Mouse (Mus musculus) erythroblast, adult 5-6 weeks (primary cell): Measurements from ENCODE around the gene Crk. TPM values are rescaled to one million over a fixed set of nuclear protein-coding genes. Genes with fewer than 3 reads are reported as not detected.
"Not testable (repeated sequence)": the region's sequence is repeated elsewhere in the genome, so short reads cannot be mapped to it uniquely, and the experiment has no call there.

Experiments used
- ATAC-seq: replicated peaks from 2 replicates; pipeline ENCODE4 v1.8.0; 2016; ENCODE audit warnings: moderate number of reproducible peaks, mild to moderate bottlenecking, moderate TSS enrichment, inconsistent platforms; ENCODE audit not compliant: poor library complexity, low FRiP score, severe bottlenecking
- total RNA-seq, 2 experiments: library from RNA; stranded (forward) in 1 of 2; stranded (reverse) in 1 of 2; fragments of 150-400 nt in 1 of 2; fragments of 200-764, 138-1000 nt in 1 of 2; gene quantifications; 2 replicates each; pipeline versions ENCODE4 v1.2.3 to v1.2.4; 2015 to 2017; ENCODE audit warnings: low replicate concordance in 2 of 2

Crk gene
- total RNA-seq, 2 experiments from 2014 or later, result 10.2 to 11.8 TPM

DNA sequence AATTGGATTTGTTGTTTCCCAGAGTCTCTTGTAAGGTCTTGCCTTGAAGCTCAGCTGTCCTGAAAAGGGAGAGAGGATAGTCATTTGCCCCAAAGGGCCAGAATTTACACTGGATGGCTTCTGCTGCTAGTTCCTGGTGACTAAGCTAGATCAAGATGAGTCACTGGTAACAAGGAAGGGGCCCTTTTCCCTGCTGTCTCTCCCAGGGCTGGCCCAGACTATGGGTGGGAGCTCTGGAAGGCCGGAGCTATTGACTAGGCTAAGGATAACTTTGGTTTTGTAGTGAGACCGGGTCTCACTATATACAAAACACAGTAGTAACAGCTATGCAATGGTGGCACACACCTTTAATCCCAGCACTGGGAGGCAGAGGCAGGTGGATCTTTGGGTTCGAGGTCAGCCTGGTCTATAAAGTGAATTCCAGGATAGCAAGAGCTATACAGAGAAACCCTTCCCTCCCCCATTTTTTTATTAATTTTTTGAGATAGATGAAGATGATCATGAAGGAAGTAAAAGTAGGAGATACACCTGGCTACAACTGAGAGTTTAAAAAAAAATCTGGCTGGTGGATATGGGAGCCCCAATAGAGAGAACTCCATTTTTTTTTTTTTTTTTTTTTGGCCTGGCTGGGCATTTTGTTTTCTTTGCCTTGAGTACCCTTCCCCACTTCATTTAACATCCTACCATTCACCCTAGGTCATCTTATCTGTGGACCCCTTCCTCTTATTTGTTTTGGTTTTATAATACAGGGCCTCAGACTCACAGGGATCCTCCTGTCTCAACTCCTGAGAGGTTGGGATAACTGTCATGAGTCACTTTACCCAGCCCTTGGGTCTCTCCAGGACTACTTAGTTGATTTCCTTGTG lies 945 bp upstream of the Crk start:
- no peak for ATAC-seq

DNA sequence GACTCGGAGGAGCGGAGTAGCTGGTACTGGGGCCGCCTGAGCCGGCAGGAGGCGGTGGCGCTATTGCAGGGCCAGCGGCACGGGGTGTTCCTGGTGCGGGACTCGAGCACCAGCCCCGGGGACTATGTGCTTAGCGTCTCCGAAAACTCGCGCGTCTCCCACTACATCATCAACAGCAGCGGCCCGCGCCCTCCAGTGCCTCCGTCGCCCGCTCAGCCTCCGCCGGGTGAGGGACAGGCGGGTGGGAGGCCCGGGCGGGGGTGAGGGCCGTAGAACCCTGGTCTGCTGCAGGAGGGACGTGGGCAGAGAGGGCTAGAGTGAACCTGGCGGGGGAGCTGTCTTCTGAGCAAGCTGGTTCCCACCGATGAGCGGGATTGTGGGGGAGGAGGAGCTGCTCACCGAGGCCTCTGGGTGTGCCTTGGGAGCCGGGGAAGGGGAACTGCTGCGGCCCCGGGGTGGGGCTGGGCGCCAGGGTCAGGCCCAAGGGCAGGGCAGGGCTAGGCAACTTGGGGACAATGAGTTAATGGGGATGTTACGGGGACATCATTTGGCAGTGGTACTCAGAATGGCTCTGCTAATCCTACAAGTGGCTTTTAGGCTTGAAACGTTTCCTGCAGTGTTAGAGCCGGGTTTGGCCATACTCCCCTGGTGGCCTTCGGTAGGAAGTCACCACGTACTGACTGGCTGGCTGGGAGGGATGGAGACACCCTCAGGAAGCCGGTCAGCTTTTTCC lies 546 bp downstream of the Crk start:
- peak; percentile 68 for ATAC-seq

DNA sequence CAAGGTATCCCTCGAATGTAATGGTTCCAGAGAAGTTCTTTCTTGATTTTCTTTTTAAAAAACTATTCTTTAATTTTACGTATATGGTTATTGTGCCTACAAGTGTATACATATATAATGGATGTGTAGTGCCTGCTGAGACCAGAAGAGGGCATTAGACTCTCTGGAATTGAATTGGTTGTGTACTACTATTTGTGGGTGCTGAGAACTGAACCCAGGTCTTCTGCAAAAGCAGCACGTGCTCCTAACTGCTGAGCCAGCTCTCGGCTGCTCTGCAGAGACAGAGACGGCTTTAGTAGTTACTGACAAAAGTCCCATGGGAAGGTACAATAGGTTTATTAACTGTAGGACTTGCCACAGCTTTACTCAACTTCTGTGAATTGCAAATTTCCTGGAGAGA lies 5.4 kb downstream of the Crk start:
- ATAC-seq, result no peak

DNA sequence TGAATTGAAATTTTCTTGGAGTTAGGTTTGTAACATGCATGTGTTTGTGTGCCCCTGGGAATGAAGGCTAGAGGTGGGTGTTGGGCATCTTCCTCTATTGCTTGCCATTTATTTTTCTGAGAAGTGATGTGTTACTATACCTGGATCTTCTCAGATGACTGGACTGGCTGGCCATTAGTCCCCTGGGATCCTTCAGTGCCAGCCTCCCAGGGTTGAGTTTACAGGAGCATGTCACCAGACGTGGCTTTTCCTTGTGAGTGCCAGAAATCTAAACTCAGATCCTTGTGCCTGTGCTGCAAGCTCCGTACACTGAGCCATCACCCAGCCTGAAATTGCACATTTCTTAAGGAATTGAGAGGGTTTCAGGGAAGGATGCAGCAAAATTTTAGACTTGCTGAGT lies 5.9 kb downstream of the Crk start:
- no peak for ATAC-seq

DNA sequence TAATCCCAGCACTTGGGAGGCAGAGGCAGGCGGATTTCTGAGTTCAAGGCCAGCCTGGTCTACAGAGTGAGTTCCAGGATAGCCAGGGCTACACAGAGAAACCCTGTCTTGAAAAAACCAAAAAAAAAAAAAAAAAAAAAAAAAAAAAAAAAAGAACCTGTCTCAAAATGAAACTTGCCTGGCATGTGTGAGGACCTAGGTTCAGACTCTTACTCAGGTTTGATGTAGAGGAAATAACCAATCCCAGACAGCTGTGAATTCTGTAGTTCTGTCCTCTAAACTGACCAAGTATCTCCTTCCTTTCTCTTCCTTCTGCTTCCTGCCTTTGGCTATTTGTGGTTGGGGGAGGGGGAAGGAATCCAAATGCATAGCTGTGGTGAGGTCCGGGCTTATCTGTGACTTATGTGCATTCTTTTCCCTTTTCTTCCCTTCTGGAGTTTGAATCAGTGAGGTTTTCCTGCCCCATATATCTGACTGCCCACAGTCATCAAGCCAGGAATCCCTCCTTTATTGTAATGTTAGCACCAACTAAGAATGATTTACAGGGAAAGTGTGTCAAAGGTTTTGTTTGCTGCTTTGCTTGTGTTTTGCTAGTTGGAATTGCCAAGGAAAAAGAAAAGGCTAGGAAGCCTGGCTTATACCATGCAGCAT lies 8.4 kb downstream of the Crk start:
- ATAC-seq, result no peak

DNA sequence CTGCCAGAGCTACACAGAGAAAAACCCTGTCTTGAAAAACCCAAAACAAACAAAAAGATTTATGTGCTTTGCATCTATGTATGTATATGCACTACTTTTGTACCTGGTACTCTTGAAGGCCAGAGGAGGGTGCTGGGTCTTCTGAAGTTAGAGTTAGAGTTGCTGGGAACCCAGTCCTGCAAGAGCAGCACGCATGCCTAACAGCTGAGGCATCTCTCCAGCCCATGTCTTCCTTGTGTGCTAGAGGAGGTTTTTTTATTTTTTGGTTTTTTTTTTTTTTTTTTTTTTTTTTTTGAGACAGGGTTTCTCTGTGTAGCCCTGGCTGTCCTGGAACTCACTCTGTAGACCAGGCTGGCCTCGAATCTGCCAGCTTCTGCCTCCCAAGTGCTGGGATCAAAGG lies 9.1 kb downstream of the Crk start:
- no peak for ATAC-seq

DNA sequence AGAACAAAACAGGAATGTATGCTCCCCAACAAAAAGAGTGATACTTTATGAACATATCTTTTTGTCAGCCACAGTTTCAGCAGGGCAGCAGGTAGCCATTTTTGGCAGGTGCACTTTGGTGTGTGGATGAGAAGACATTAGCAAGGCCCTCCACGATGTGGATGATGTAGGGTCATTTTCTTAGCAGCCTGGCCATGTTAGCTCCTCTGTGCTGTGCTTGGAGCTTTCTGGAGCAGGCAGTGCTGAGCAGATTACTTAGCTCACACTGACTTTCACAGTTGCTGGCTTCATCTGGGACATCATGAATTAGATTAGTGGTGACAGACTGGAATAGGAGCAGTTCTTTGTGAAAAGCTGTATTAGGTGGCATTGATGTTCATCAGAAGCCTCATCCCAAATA lies 10.9 kb downstream of the Crk start:
- ATAC-seq, result no peak

DNA sequence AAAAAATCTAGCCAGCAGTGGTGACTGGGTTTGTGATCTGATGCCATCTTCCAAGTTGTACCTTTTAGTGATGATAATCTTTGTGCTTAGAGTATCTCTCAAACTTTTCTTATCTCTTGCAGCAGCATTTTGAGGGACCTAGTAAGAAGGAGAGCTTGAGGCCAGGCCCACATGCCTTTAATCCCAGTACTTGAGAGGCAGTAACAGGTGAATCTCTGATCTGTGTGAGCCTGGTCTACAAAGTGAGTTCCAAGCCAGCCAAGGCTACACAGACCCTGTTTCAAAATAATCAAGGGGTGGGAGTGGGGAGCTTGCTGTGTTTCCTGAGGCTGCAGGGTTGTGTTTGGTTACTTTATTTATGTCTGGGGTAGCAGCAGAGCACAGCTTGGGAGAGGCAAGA lies 12.0 kb downstream of the Crk start:
- ATAC-seq, result no peak

DNA sequence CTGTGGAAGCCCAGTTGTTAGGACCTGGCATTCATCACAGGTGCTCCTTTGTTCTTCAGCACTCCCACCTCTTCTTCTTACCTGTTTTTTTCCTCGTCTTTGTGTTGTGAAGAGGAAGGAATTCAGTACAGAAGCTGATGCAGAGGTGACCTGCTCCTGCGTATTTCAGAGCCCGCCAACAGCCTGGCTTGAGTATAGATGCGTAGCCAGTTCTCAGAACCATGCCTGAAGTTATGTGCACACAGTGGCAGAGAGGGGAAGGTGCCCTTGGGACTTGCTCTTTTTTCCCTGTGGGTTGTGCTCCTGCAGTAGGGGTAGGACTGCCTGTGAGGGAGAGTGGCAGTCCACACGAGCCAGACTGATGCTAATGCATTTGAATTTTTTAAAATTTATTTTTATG lies 14.5 kb downstream of the Crk start:
- ATAC-seq, result no peak

DNA sequence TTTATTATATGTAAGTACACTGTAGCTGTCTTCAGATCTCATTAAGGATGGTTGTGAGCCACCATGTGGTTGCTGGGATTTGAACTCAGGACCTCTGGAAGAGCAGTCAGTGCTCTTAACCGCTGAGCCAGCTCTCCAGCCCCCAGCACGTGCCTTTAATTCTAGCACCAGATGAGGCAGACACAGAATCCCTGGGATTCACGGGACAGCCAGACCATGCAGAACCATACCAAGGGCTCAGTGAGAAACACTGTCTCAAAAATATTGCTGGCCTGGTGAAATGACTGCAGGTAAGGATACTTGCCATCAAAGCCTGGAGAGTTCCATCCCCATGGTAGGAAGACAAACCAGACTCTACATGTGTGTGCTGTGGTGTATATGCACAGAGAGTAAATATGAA lies 18.4 kb downstream of the Crk start:
- not testable (repeated sequence) for ATAC-seq

DNA sequence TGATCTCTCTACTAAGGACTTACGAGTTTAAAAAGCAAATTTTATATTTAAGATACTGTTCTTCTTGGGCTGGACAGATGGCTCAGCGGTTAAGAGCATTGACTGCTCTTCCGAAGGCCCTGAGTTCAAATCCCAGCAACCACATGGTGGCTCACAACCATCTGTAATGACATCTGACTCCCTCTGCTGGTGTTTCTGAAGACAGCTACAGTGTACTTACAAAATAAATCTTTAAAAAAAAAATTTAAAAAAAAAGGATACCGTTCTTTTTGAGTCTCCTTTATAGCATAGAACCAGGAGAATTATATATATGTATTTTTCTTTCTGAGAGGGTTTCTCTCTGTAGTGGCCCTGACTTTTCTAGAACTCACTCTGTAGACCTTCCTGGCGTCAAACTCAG lies 21.5 kb downstream of the Crk start:
- no peak for ATAC-seq

DNA sequence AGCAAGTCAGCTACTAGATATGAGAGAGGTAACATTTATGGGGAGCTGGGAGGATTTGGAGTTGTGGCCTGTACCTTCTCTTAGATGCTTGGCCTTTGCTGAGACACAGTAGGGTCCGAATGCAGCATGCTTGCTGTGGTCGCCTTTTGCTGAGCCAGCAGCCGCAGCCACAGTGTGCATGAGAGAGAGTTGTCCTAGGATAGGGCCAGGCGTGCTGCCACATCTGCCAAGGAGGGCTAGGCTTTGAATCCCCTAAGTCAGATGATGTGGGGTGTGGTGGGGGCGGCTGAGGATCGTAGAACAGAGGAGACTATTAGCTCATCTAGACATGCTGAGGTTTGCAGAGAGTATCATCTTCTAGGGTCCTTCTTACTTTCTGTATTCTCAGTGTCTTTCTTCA lies 23.7 kb downstream of the Crk start:
- ATAC-seq, result no peak

DNA sequence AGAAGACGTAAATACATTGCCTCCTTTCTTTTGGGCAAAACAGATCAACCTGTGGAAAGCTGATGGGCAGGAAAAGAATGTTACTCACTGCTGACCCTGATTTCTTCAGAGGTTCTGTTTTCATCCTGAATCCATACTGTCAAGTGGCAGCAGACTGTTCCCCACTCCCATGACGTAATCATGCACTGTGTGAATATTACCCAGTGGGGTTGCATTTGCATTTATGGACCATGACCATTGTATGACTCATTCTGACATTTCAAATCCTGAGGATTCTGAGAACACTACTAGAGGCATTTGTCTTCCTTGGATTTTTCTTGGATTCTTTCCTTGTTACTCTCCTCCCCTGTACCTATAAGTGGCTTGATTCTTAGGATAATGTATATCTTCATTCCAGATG lies 24.7 kb downstream of the Crk start:
- ATAC-seq, result no peak

DNA sequence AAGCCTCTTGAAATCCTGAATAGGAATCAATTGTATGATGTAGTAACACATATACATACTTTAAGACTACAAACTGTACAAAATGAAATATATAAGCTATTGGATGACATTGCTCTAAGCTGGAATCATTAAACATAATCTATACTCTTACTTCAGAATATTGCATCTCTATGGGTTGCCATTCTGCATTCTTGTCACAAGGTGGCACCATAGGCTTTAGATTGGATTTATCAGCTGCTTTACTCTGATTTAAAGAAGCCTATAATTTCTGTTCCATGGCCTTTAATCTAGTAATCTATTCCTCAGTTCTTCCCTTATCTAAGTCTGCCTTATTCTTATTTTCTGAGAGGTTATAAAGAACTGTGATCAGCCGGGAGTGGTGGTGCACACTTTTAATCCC lies 34.9 kb downstream of the Crk start:
- ATAC-seq, result peak; percentile 86

DNA sequence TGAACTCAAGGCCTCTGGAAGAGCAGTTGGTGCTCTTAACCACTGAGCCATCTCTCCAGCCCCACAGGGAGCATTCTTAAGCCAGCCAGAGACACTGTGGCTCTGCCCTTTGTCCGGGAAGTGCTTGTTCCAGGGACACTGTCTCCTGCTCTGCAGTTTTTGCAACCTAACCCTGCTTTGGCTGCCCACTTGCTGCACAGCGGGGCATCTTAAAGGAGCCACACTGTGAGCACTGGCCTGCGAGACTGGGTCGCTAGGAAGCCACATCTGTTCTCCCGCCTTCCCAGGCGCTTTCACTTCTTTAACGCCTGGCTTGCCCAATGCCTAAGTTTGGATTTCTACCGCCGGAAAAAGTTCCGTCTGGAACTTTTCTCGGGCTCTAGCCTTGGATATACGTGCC lies 36.5 kb downstream of the Crk start:
- ATAC-seq, result no peak

DNA sequence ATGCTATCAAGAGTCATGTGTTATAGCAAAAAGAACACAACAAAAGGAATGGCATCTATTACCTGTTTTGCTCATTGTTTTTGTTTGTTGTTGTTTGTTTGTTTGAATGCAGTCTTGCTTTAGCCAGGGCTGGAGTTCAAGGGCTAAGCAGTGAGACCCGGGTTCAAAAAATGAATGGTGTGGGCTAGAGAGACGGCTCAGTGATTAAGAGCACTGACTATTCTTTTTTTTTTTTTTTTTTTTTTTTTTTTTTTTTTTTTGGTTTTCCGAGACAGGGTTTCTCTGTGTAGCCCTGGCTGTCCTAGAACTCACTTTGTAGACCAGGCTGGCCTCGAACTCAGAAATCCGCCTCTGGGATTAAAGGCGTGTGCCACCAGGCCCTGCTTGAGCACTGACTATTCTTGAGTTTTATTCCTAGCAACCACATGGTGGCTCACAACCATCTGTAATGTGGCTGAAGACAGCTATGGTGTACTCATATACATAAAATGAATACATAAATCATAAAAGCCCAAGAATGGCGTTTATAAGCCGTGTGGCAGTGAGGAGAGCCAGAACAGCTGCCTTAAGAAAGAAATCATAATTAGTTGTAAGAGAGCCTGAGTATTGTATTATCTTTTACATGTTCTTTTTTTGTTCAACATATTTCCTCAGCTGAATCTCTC lies 37.7 kb downstream of the Crk start:
- ATAC-seq, result no peak

DNA sequence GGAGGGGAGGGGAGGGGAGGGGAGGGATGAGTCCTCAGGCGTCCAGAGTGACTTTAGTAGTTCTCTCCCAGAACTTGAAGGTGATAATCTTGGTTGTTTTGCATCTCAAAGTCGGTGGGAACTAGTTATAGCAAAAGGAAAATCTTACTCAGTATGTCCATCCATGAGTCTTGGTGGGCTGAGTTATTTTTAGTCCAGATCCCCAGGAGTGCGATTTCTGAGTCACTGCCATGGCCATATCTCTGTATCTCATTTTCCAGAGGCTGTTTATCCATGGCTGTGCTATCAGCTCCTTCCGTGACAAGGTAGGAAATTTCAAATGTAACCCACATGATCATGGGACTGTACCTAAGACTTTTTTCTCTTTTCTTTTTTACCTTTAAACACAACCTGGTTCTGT lies 43.3 kb downstream of the Crk start:
- no peak for ATAC-seq

DNA sequence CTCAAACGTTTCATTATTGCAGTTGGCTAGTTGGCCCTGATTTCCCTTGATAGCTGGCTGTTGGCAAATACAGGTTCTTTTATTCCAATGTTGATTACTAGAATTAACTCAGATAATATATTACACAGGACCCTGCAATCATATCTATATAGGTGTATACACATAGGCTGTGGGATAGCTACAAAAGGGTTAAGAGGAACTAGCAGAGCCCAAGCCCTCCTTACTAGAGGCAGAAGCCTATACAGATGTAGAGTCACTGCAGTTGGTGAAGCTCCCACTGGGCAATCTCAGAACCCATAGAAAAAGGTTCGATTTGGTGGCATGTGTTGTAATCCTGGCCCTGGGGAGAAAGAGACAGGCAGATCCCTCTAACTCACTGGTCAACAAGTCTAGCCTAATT lies 48.1 kb downstream of the Crk start:
- ATAC-seq, result no peak

DNA sequence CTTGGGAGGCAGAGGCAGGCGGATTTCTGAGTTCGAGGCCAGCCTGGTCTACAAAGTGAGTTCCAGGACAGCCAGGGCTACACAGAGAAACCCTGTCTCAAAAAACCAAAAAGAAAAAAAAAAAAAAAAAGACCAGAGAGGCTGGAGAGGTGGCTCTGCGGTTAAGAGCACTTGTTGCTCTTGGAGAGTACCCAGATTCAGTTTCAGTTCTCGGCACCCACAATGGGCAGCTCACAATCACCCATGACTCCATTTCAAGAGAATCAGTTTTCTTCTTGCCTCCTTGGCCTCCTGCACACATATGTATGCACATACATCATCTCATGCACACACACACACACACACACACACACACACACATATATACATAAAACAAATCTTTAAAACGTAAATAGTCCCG lies 48.6 kb downstream of the Crk start:
- ATAC-seq, result not testable (repeated sequence)

DNA sequence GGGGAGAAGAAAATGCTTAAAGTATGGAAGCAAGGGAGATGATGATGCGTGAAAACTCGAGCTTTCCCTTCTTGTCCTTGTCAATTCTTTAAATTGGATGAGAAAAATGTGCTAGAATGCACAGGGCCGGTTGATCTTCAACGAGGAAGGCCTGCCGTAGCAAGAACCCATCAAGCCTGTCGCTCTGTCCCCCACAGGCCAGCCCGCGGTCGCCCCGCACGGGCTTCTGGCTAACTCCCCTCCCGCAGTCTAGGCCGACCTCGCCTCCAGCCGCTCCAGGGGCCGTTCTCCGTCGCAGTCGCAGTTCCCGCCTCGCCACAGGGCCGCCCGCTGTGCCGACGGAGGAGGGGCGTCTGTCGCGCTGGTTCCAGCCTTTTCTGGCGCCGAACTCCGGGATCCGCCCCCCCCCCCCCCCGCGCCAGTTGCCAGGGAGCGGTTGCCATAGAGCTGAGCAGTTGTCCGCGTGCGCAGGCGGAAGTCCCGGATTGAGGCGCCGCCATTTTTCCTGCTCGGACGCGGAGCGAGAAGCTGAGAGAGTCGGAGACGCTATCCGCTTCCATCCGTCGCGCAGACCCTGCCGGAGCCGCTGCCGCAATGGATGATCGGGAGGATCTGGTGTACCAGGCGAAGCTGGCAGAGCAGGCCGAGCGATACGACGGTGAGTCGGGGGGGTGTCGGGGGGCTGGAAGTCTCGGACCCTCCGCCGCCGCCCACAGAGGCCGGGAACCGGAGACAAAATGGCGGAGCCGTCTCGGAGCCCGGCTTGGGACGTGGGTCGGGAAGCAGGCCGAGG lies 53.6 kb downstream of the Crk start, which contains the start of gene Ywhae:
Gene Ywhae (plus strand): TSS at position 436 of the 793 bp plus-strand sequence.
- ATAC-seq, result peak; percentile 82
